Mouse (Mus musculus): ENCODE data around the gene 1110008P14Rik.

The 1110008P14Rik gene

GRCm38 (mm10) chr2:32411407-32411806 is 29.7 kb upstream of the 1110008P14Rik start:
- no peak for ATAC-seq (ENCODE audit: insufficient number of reproducible peaks, low FRiP score, low TSS enrichment)

- no peak for ATAC-seq (ENCODE audit: insufficient number of reproducible peaks, low FRiP score, low TSS enrichment)
Observed at GRCm38 (mm10) chr2:32408429-32409424, 27.0 kb upstream of the 1110008P14Rik start.

DNA sequence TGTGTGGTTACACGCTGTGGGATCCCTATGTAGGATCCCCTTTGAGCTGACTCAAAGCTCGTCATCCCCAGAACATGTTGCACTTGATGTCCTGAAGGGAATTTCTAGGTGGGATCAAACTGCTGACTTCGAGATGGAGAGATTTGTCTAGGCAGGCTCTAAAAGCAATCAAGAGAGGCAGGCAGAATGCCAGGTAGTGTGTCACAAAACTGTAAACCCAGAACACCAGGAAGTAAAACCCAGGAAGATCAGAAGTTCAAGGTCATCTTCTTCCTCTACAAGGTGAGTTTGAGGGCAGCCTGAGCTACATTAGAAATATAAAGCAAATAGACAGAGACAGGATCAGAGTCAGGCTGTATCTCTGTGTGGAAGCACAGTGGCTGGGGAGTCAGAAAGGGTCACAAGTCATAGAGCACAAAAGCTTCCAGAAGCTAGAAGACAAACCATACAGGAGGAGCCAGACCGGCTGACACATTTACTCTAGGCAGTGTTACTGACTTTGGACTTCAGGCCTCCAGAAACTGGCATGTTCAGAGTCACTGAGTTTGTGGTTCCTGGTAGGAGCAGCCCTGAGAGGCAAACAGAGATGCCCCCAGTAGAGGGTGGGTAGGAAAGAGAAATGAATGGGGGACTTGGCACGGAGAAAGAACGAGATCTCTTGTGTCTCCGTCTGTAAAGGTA is 25.5 kb upstream of the 1110008P14Rik start:
- no peak for ATAC-seq (ENCODE audit: insufficient number of reproducible peaks, low FRiP score, low TSS enrichment)

DNA sequence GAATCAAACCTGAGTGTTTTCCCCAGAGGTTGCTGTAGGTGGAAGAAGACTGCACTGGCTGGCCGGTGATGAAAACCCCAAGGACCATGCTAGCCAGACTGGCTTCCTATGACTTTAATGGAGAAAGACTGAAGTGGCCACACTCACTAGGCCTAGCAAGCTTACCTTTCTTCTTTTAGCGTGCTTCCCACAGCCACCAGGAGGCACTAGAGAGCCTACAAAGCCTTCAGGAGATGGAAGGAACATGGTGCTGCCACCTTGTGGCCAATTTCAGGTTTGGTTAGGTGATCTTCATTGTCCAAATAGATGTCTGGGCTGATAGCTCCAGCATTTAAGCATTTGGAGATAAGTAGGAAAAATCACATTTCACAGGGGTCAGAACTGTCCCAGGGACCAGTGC is 22.9 kb upstream of the 1110008P14Rik start:
- peak; percentile 53; the same call in 1 of the 2 replicates for ATAC-seq (ENCODE audit: insufficient number of reproducible peaks, low FRiP score, low TSS enrichment)

GRCm38 (mm10) chr2:32396695-32397094 is 15.0 kb upstream of the 1110008P14Rik start:
- ATAC-seq (ENCODE audit: insufficient number of reproducible peaks, low FRiP score, low TSS enrichment): no peak

- peak; percentile 89 for ATAC-seq (ENCODE audit: insufficient number of reproducible peaks, low FRiP score, low TSS enrichment)
Observed at GRCm38 (mm10) chr2:32395946-32396621, 14.3 kb upstream of the 1110008P14Rik start.

GRCm38 (mm10) chr2:32395484-32395945 is 13.8 kb upstream of the 1110008P14Rik start, which contains the start of gene Ptges2:
TSS of gene Ptges2 (plus strand) at chr2:32395896.
- ATAC-seq (ENCODE audit: insufficient number of reproducible peaks, low FRiP score, low TSS enrichment): peak; percentile 74

- ATAC-seq (ENCODE audit: insufficient number of reproducible peaks, low FRiP score, low TSS enrichment): no peak
Observed at GRCm38 (mm10) chr2:32394973-32395372, 13.2 kb upstream of the 1110008P14Rik start.

- no peak for ATAC-seq (ENCODE audit: insufficient number of reproducible peaks, low FRiP score, low TSS enrichment)
Observed at GRCm38 (mm10) chr2:32392063-32392462, 10.3 kb upstream of the 1110008P14Rik start.

DNA sequence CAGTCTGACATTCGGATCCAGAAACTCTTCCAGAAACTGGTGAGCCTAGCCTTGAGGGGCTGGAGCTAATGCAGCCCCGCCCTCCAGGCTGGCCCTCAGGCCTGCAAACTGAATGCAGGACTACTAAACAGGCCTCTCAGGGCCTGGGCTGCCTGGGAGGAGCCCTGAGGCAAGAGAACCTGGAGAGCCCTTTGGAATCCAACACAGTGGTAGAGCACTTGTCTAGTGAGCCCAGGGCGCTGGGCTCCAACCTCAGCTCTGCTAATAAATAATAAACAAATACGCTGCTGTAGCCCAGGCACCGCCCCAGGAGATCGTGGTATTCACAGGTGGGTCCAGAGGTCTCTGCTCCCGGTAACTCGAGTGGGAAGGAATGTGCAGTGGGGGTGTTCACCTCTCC is 9.1 kb upstream of the 1110008P14Rik start:
- no peak for ATAC-seq (ENCODE audit: insufficient number of reproducible peaks, low FRiP score, low TSS enrichment)

DNA sequence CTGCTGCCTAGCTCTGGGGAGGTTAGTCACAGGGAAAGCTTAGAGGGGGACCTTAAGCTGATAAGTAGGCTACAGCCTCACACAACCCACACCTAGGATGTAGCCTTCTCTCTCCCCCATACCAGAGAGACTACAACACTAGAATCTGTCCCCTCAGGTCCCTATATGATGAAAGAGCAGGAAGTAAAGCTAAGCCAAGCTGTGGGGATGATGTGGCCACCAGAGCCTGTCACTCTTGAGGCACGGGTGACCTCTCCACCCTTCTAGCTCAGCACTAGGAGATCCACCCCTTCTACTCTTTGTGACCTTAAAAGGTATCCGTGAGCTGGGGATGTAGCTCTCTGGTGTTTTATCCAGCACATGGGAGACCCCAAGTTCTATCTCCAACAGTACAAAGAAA is 7.4 kb upstream of the 1110008P14Rik start:
- no peak for ATAC-seq (ENCODE audit: insufficient number of reproducible peaks, low FRiP score, low TSS enrichment)

DNA sequence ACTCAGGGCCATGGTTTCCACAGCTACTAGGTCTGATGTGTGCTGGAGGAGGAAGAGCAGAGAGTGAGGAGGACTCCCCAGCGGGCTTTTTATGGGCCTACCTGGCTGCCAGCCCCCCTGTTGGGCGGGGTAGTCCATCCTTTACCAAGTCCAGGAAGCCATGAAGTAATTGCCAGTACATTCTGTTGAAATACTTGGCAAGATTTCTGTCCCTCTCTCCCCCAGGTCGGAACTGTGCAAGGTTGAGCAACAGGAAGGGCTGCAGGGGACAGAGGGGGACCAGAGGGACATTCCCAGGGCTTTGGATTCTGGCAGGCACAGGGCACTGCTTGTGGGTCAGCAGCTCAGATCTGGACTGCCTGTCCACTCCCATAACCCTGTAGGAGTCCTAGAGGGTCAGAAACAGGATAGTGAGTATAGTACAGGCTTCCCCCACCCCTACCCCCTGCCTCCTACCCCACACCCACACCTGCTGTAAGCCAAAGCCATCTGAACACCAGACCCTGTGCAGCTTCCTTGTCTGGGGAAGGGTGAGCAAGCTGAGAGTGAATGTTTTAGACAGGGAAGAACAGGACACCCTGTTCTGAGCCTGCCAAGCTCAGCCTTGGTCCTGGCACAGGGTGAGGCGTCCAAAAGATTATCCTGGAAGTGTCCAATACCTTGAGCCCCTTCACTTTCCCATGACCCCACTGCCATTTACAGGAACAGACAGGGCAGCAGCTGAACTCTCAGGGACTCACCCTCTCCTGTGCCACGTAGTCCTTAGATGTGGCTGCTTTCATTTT is 6.2 kb upstream of the 1110008P14Rik start, which contains the start of gene Lcn2:
TSS of gene Lcn2 (minus strand) at position 547 of the 785 bp plus-strand sequence.
- ATAC-seq (ENCODE audit: insufficient number of reproducible peaks, low FRiP score, low TSS enrichment): no peak

DNA sequence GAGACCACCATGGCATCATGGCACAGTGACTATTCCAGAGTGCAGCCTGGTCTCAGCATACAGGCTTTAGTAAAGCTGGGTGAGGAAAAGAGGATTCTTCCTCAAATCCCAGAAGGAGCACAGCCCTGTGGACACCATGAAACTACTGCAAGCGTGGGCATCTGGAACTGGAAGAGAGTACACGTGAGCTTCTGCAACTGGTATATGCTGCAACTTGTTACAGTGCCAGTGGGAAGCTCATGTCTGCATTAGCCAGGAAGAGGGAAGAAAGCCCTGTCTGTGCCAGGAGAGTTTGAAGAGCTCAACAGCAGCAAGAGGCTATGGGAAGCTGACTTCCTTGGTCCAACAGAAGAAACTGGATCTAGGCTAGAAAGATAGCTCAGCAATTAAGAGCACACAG is 951 bp upstream of the 1110008P14Rik start:
- no peak for ATAC-seq (ENCODE audit: insufficient number of reproducible peaks, low FRiP score, low TSS enrichment)

DNA sequence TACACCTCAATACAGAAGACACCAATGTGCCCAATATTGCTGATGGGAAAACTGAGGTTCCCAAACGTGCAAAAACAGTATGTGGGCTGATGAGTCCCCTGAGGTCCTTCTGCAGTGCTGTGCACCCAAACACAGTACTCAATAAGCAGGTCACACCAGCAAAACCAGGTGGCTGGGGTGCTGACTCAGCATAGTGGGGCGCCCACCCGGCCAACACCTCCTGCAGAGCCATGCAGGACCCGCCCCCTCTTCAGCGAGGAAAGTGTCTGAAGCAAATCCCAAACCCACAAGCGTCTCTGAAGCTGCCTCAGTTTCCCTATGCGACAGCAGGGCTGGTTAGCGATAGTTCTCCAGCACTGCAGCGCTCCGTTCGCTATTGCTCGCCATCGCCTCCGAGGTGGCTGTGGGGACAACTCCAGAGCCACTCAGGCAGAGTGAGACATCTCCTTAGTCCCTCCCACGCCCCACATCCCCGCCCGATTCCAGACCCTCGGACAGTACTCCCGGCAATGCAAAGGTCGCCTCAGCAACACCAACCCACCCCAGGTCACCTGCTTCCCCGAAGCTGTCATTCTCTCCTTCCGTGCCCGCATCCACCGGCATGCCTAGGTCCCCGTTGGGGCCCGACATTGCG is 480 bp downstream of the 1110008P14Rik start:
- ATAC-seq (ENCODE audit: insufficient number of reproducible peaks, low FRiP score, low TSS enrichment): peak; percentile 33; the same call in 1 of the 2 replicates

GRCm38 (mm10) chr2:32380001-32380500 is 1.7 kb downstream of the 1110008P14Rik start:
- no peak for ATAC-seq (ENCODE audit: insufficient number of reproducible peaks, low FRiP score, low TSS enrichment)

- ATAC-seq (ENCODE audit: insufficient number of reproducible peaks, low FRiP score, low TSS enrichment): no peak
Observed at GRCm38 (mm10) chr2:32376963-32377362, 4.8 kb downstream of the 1110008P14Rik start.

DNA sequence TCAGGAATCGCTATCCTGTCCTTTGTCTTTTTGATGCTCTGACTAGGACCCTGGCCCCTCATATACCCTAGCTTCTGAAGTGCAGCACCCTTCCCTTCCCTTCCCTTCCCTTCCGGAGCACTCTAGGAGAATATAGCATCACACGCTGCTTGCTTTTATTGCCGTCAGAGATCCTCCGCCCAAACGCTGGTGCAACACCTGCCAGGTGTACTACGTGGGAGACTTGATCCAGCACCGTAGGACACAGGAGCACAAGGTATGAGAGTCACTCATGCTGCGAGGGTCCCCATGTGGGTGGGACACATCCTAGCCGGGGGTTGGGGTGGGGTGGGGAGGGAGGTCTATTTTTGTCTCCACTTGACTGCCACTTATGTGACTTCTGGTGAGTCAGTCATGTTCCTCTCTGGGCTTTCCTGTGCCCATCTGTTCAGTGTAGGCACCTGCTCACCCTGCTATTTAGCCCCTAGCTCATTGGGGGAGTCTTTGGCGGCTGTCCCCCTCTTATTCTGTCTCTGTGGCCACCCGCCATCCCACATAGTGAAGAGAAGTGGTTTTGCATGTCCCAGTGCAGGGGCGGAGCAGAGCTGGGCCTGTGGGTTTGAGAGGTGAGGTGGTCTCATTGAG is 6.3 kb downstream of the 1110008P14Rik start:
- ATAC-seq (ENCODE audit: insufficient number of reproducible peaks, low FRiP score, low TSS enrichment): no peak

DNA sequence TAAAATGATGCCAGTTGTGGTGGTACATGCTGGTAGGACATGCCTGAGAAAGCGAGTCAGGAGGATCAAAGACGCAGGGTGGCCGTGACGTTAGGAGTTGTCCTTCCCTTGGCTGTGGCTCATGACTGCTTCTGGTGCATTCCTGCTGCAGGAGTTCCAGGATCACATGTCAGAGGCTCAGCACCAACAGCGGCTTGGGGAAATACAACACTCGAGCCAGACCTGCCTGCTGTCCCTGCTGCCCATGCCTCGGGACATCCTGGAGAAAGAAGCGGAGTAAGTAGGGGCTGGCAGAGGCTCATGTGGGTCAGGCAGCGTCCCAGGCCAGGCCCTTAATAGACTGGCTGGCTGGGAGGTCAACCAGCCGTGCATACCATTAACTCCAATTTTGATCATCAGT is 7.5 kb downstream of the 1110008P14Rik start:
- no peak for ATAC-seq (ENCODE audit: insufficient number of reproducible peaks, low FRiP score, low TSS enrichment)

GRCm38 (mm10) chr2:32367315-32367714 is 14.4 kb downstream of the 1110008P14Rik start:
- ATAC-seq (ENCODE audit: insufficient number of reproducible peaks, low FRiP score, low TSS enrichment): no peak

Data from cerebellum, adult (tissue).